Mouse (Mus musculus) limb, embryonic 11.5 days (tissue): ENCODE results near the gene 9530077C05Rik. TPM values are rescaled to one million over a fixed set of nuclear protein-coding genes. Genes with fewer than 3 reads are reported as not detected.
"Not testable (repeated sequence)": the region's sequence is repeated elsewhere in the genome, so short reads cannot be mapped to it uniquely, and the experiment has no call there.

ENCODE experiments used
- ATAC-seq: fragments of 200-750 bp; cut with Nextera tagmentation; 2 replicates; pipeline ENCODE4 v1.8.0; 2017; ENCODE audit warnings: low read depth; ENCODE audit not compliant: insufficient number of reproducible peaks, low FRiP score, low TSS enrichment
- DNase-seq: peaks from one replicate; pipeline ENCODE4 v3.0.0-alpha.2; 2015; ENCODE audit warnings: low spot score
- H3K27ac ChIP-seq: fragments of 300-500 bp; sonication (generic); replicated peaks from 2 replicates; pipeline ENCODE4 v1.5.1; 2014; ENCODE audit warnings: low read depth, mild to moderate bottlenecking, low read length
- H3K27me3 ChIP-seq: fragments of 300-500 bp; sonication (generic); 2 replicates; pipeline ENCODE4 v1.6.1; 2014; ENCODE audit warnings: mild to moderate bottlenecking, low read length, mixed read lengths; ENCODE audit not compliant: control insufficient read depth, insufficient read depth
- H3K36me3 ChIP-seq: fragments of 300-500 bp; sonication (generic); 2 replicates; pipeline ENCODE4 v1.6.1; 2014; ENCODE audit warnings: mild to moderate bottlenecking, low read length, moderate library complexity, mixed read lengths; ENCODE audit not compliant: control insufficient read depth, insufficient read depth
- H3K4me1 ChIP-seq: fragments of 300-500 bp; sonication (generic); 2 replicates; pipeline ENCODE4 v1.6.1; 2014; ENCODE audit warnings: low read length, mixed read lengths; ENCODE audit not compliant: control insufficient read depth, insufficient read depth
- H3K4me2 ChIP-seq: fragments of 300-500 bp; sonication (generic); 2 replicates; pipeline ENCODE4 v1.6.1; 2014; ENCODE audit warnings: low read depth, mild to moderate bottlenecking, moderate library complexity; ENCODE audit not compliant: severe bottlenecking
- H3K4me3 ChIP-seq: fragments of 300-500 bp; sonication (generic); 2 replicates; pipeline ENCODE4 v1.5.1; 2014; ENCODE audit warnings: low read depth, low read length
- H3K9ac ChIP-seq: fragments of 300-500 bp; sonication (generic); 2 replicates; pipeline ENCODE4 v1.6.1; 2014; ENCODE audit warnings: mild to moderate bottlenecking, low read length
- H3K9me3 ChIP-seq: fragments of 300-500 bp; sonication (generic); 2 replicates; pipeline ENCODE4 v1.6.1; 2016; ENCODE audit warnings: low read length; ENCODE audit not compliant: control insufficient read depth
- WGBS: fragments of 180-500 bp; shearing (Covaris S2); extraction: QIAGEN DNeasy Blood & Tissue Kit; methylation state at CpG from one replicate; pipeline ENCODE4 v1.1.7; 2014; 5-methylcytosine and 5-hydroxymethylcytosine counted together
- polyA plus RNA-seq: library from polyadenylated mRNA; unstranded; fragments of >200 nt; fragmentation: Nextera tagmentation; extraction: Ambion mirVana; gene quantifications from 2 replicates; pipeline ENCODE4 v1.2.1, GENCODE M21; 2014

9530077C05Rik gene
- polyA plus RNA-seq, 1 experiment from 2014 or later: 8.8 TPM

- H3K9ac ChIP-seq: no peak overlapping the region
- H3K27me3 ChIP-seq: no peaks in the 10 kb centered on the region
- 92% methylated on average over 10 of the region's 10 CpGs for WGBS
- H3K4me2 ChIP-seq: no peak overlapping the region
- H3K4me3 ChIP-seq: no peak overlapping the region
- H3K36me3 ChIP-seq: peaks cover 13% of the 10 kb centered on the region; the same call in 1 of the 2 replicates
- ATAC-seq (no peak), DNase-seq (no peak)
- H3K9me3 ChIP-seq: no peaks in the 10 kb centered on the region
- H3K4me1 ChIP-seq: no peaks in the 10 kb centered on the region
- H3K27ac ChIP-seq: no peak overlapping the region
These were observed 42.2 kb downstream of the 9530077C05Rik start for GRCm38 (mm10) chr9:22453501-22453924.

GRCm38 (mm10) chr9:22453990-22454389, 42.7 kb downstream of the 9530077C05Rik start, which contains the start of gene Gm17545:
Gene Gm17545 (plus strand): TSS chr9:22454290.
- not testable (repeated sequence) for H3K4me1 ChIP-seq, H3K4me3 ChIP-seq, H3K9ac ChIP-seq, DNase-seq, H3K27me3 ChIP-seq, H3K4me2 ChIP-seq, ATAC-seq, H3K9me3 ChIP-seq, H3K27ac ChIP-seq
- H3K36me3 ChIP-seq: peaks cover 12% of the 10 kb centered on the region; the same call in 1 of the 2 replicates
- WGBS: 89% methylated on average over 8 of the region's 8 CpGs

DNA sequence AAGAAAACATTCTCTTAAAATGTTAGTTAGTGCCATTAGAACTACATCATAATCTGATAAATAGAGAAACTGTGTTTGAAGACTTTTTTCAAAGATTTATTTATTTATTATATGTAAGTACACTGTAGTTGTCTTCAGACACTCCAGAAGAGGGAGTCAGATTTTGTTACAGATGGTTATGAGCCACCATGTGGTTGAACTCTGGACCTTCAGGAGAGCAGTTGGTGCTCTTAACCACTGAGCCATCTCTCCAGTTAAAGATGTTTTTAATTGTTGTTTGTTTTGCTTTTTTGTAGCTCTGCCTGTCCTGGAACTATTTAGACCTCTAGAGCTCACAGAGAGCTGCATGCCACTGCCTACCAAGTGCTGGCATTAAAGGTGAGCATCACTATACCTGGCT, 43.7 kb downstream of the 9530077C05Rik start:
- Histone ChIP-seq H3K9ac (no peak overlapping the region), H3K27ac (no peak overlapping the region), H3K27me3 (no peaks in the 10 kb centered on the region), H3K36me3 (peaks cover 9% of the 10 kb centered on the region; the same call in 1 of the 2 replicates), H3K9me3 (no peaks in the 10 kb centered on the region), H3K4me2 (no peak overlapping the region), H3K4me1 (no peaks in the 10 kb centered on the region), H3K4me3 (no peak overlapping the region)
- ATAC-seq: no peak
- no peak for DNase-seq

- Histone ChIP-seq H3K27me3 (no peaks in the 10 kb centered on the region), H3K4me2 (no peak overlapping the region), H3K4me1 (no peaks in the 10 kb centered on the region), H3K27ac (no peak overlapping the region), H3K36me3 (peaks cover 12% of the 10 kb centered on the region), H3K4me3 (no peak overlapping the region), H3K9ac (no peak overlapping the region), H3K9me3 (no peaks in the 10 kb centered on the region)
- WGBS: 88% methylated on average over 11 of the region's 11 CpGs
- ATAC-seq: no peak
- no peak for DNase-seq
These were observed 46.0 kb downstream of the 9530077C05Rik start for GRCm38 (mm10) chr9:22457142-22457835.

DNA sequence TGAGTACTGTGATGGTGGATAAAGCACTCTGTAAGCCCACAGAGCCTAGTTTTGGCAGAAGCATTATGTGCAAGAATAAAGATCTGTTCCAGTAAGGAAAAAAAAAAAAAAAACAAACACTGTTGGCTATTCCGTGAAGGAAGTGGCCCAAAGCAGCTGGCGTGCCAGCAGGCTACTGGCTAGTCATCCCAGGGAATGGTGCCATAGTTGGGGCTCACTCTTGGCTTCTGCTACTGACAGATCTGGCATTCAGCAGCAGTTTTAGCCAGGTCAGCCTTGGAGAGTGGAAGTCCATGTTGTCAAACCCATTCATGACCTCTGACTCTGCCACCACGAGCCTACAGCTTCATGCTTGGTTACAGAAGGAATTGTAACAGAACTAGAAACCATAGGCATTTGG, 50.6 kb downstream of the 9530077C05Rik start:
- H3K9me3 ChIP-seq: no peaks in the 10 kb centered on the region
- no peak for ATAC-seq
- WGBS: 93% methylated on average over 3 of the region's 3 CpGs
- H3K36me3 ChIP-seq: peaks cover 12% of the 10 kb centered on the region
- no peak overlapping the region for H3K4me2 ChIP-seq
- DNase-seq: no peak
- no peaks in the 10 kb centered on the region for H3K27me3 ChIP-seq
- H3K27ac ChIP-seq: no peak overlapping the region
- no peak overlapping the region for H3K4me3 ChIP-seq
- H3K9ac ChIP-seq: no peak overlapping the region
- H3K4me1 ChIP-seq: no peaks in the 10 kb centered on the region

DNA sequence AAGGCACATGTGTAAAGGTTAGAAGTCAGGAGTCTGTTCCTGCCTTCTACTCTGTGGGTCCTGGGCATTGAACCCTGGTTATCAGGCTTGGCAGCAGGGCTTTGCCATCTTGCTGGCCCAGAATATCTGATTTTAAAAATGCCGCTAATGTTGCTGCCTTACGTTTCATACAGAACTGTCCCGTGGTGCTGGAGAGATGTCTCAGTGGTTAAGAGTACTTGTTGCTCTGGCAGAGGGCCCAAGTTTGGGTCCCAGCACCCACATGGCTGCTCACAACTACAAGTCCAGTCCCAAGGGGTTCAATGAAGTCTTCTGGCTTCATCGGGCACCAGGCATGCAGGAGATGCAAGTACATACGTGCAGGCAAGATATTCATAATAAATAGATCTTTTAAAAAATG, 54.9 kb downstream of the 9530077C05Rik start:
- Histone ChIP-seq H3K4me3 (no peak overlapping the region), H3K9me3 (no peaks in the 10 kb centered on the region), H3K27ac (no peak overlapping the region), H3K4me2 (no peak overlapping the region), H3K4me1 (no peaks in the 10 kb centered on the region), H3K9ac (no peak overlapping the region), H3K36me3 (peaks cover 6% of the 10 kb centered on the region), H3K27me3 (no peaks in the 10 kb centered on the region)
- WGBS: 96% methylated on average over 5 of the region's 5 CpGs
- ATAC-seq: no peak
- DNase-seq: no peak

DNA sequence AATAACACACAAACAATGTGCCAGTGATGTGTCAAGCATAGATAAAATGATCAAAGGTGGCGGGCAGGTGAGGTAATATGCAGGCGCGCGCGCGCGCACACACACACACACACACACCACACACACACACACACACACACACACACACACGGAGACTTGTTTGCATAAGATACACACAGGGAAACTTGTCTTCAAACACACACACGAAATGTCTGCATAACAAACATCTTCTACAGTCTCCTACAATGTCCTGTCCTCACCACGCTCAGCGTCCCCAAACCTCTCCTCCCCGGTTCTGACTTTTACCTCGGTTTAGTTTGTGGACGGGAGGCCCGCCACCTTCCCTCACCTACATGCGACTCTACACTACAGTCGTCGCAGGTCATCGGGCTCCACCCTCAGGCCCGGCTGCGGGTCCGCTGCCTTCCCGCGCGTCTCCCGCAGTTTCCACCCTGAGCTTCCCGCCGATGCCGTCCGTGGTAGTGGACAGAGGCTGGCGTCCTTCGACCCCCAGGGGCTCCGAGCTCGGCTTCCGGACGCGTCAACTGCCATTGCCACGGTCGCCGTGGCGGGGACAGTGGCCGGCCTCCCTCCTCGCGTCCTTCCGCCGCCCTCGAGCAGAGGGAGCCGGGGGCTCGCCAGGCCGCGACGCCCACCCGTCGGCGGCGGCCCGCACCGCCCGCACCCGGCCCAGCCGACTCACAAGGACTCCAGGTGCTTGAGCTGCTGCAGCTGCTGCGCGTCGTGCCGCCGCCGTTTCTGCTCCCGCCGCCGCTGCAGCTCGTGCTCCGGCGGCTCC, 56.3 kb downstream of the 9530077C05Rik start:
- Histone ChIP-seq H3K4me2 (peak overlapping the region; percentile 77), H3K9me3 (no peaks in the 10 kb centered on the region), H3K27me3 (no peaks in the 10 kb centered on the region), H3K27ac (peak overlapping the region; percentile 65; the same call in 1 of the 2 replicates), H3K4me1 (no peaks in the 10 kb centered on the region), H3K36me3 (peaks cover 4% of the 10 kb centered on the region; the same call in 1 of the 2 replicates), H3K9ac (peak overlapping the region; percentile 87), H3K4me3 (peak overlapping the region; percentile 79)
- DNase-seq (peak; percentile 68), ATAC-seq (peak; percentile 61; the same call in 1 of the 2 replicates)
- WGBS: under 1% methylated on average over 73 of the region's 73 CpGs

- Histone ChIP-seq H3K27ac (peak overlapping the region; percentile 65; the same call in 1 of the 2 replicates), H3K9ac (peak overlapping the region; percentile 87), H3K27me3 (no peaks in the 10 kb centered on the region), H3K9me3 (no peaks in the 10 kb centered on the region), H3K36me3 (peaks cover 4% of the 10 kb centered on the region; the same call in 1 of the 2 replicates), H3K4me2 (peak overlapping the region; percentile 77), H3K4me1 (no peaks in the 10 kb centered on the region), H3K4me3 (peak overlapping the region; percentile 79)
- WGBS: 3% methylated on average over 42 of the region's 43 CpGs
- DNase-seq (peak; percentile 87), ATAC-seq (peak; percentile 88)
These were observed 57.0 kb downstream of the 9530077C05Rik start for GRCm38 (mm10) chr9:22468170-22468898.
